Mouse (Mus musculus) megakaryocyte-erythroid progenitor cell, adult 5-6 weeks (primary cell): Measurements from ENCODE around the gene Tmem8b. TPM values are rescaled to one million over a fixed set of nuclear protein-coding genes. Genes with fewer than 3 reads are reported as not detected.

Experiments used
- ATAC-seq: replicated peaks from 2 replicates; pipeline ENCODE4 v1.8.0; 2016; ENCODE audit warnings: mild to moderate bottlenecking, inconsistent platforms; ENCODE audit not compliant: severe bottlenecking, poor library complexity, low FRiP score, low TSS enrichment
- total RNA-seq, 2 experiments: library from RNA; stranded (forward) in 1 of 2; stranded (reverse) in 1 of 2; fragments of 200-1000, 215-1000 nt in 1 of 2; fragments of >200 nt in 1 of 2; fragmentation: Nextera tagmentation in 1 of 2; gene quantifications; 2 replicates each; pipeline ENCODE4 v1.2.3; 2014 to 2017

Tmem8b gene
- total RNA-seq, 2 experiments from 2014 or later, result 0.38 to 2.5 TPM

- ATAC-seq, result no peak
Observed at GRCm38 (mm10) chr4:43738989-43739674, 70.4 kb downstream of the Tmem8b start.

GRCm38 (mm10) chr4:43741526-43741925 lies 72.8 kb downstream of the Tmem8b start:
- no peak for ATAC-seq

Other genes with a start within 250 kb of the Tmem8b start
- not detected in 2 replicates for gene Fam166b, start 239.8 kb upstream of the Tmem8b start, total RNA-seq (2014; fragmentation: Nextera tagmentation)
- not detected in 2 replicates for gene Fam166b, start 239.8 kb upstream of the Tmem8b start, total RNA-seq (2017)
- 11.7 and 15.6 TPM in 2 replicates for gene Tesk1, start 227.0 kb upstream of the Tmem8b start, total RNA-seq (2014; fragmentation: Nextera tagmentation)
- 4.3 and 4.8 TPM in 2 replicates for gene Tesk1, start 227.0 kb upstream of the Tmem8b start, total RNA-seq (2017)
- 1.5 and 9.6 TPM in 2 replicates for gene Cd72, start 214.3 kb upstream of the Tmem8b start, total RNA-seq (2014; fragmentation: Nextera tagmentation)
- gene Cd72, start 214.3 kb upstream of the Tmem8b start, total RNA-seq (2017), result 2.9 and 11.9 TPM in 2 replicates
- 0.61 TPM in 1 of 2 replicates, not detected in the other for gene Sit1, start 185.2 kb upstream of the Tmem8b start, total RNA-seq (2014; fragmentation: Nextera tagmentation)
- gene Sit1, start 185.2 kb upstream of the Tmem8b start, total RNA-seq (2017), result not detected in 2 replicates
- 28.8 and 47.9 TPM in 2 replicates for gene Ccdc107, start 176.1 kb upstream of the Tmem8b start, total RNA-seq (2014; fragmentation: Nextera tagmentation)
- gene Ccdc107, start 176.1 kb upstream of the Tmem8b start, total RNA-seq (2017), result 44.6 and 46.3 TPM in 2 replicates
- gene Arhgef39, start 169.3 kb upstream of the Tmem8b start, total RNA-seq (2014; fragmentation: Nextera tagmentation), result 44.3 and 50.3 TPM in 2 replicates
- gene Arhgef39, start 169.3 kb upstream of the Tmem8b start, total RNA-seq (2017), result 27.2 and 32.7 TPM in 2 replicates
- gene Car9, start 162.0 kb upstream of the Tmem8b start, total RNA-seq (2014; fragmentation: Nextera tagmentation), result 3.6 and 11.8 TPM in 2 replicates
- 2.1 and 3.3 TPM in 2 replicates for gene Car9, start 162.0 kb upstream of the Tmem8b start, total RNA-seq (2017)
- gene Tpm2, start 145.2 kb upstream of the Tmem8b start, total RNA-seq (2014; fragmentation: Nextera tagmentation), result not detected in 2 replicates
- gene Tpm2, start 145.2 kb upstream of the Tmem8b start, total RNA-seq (2017), result 0.09 TPM in 1 of 2 replicates, not detected in the other
- 9.6 and 12.7 TPM in 2 replicates for gene Creb3, start 106.6 kb upstream of the Tmem8b start, total RNA-seq (2014; fragmentation: Nextera tagmentation)
- gene Creb3, start 106.6 kb upstream of the Tmem8b start, total RNA-seq (2017), result 19.4 and 42.2 TPM in 2 replicates
- gene Tln1, start 106.3 kb upstream of the Tmem8b start, total RNA-seq (2014; fragmentation: Nextera tagmentation), result 105 and 175 TPM in 2 replicates
- gene Tln1, start 106.3 kb upstream of the Tmem8b start, total RNA-seq (2017), result 211 and 304 TPM in 2 replicates
- gene Rgp1, start 90.3 kb upstream of the Tmem8b start, total RNA-seq (2014; fragmentation: Nextera tagmentation), result 28.7 and 30.4 TPM in 2 replicates
- 6.7 and 8.3 TPM in 2 replicates for gene Rgp1, start 90.3 kb upstream of the Tmem8b start, total RNA-seq (2017)
- 19.7 and 22.9 TPM in 2 replicates for gene Gba2, start 90.1 kb upstream of the Tmem8b start, total RNA-seq (2014; fragmentation: Nextera tagmentation)
- 6.1 and 12.0 TPM in 2 replicates for gene Gba2, start 90.1 kb upstream of the Tmem8b start, total RNA-seq (2017)
- not detected in 2 replicates for gene Msmp, start 84.5 kb upstream of the Tmem8b start, total RNA-seq (2014; fragmentation: Nextera tagmentation)
- not detected in 2 replicates for gene Msmp, start 84.5 kb upstream of the Tmem8b start, total RNA-seq (2017)
- gene Npr2, start 37.0 kb upstream of the Tmem8b start, total RNA-seq (2014; fragmentation: Nextera tagmentation), result 0.09 and 2.0 TPM in 2 replicates
- 0.08 and 0.14 TPM in 2 replicates for gene Npr2, start 37.0 kb upstream of the Tmem8b start, total RNA-seq (2017)
- 1.6 TPM in 1 of 2 replicates, not detected in the other for gene Spag8, start 15.4 kb upstream of the Tmem8b start, total RNA-seq (2014; fragmentation: Nextera tagmentation)
- gene Spag8, start 15.4 kb upstream of the Tmem8b start, total RNA-seq (2017), result not detected in 2 replicates
- gene Hint2, start 12.5 kb upstream of the Tmem8b start, total RNA-seq (2014; fragmentation: Nextera tagmentation), result 70.7 and 73.0 TPM in 2 replicates
- 43.1 and 63.0 TPM in 2 replicates for gene Hint2, start 12.5 kb upstream of the Tmem8b start, total RNA-seq (2017)
- not detected in 2 replicates for gene Fam221b, start 174 bp downstream of the Tmem8b start, total RNA-seq (2014; fragmentation: Nextera tagmentation)
- gene Fam221b, start 174 bp downstream of the Tmem8b start, total RNA-seq (2017), result 0.15 and 0.28 TPM in 2 replicates
- gene Olfr70, start 31.8 kb downstream of the Tmem8b start, total RNA-seq (2014; fragmentation: Nextera tagmentation), result not detected in 2 replicates
- gene Olfr70, start 31.8 kb downstream of the Tmem8b start, total RNA-seq (2017), result not detected in 2 replicates
- not detected in 2 replicates for gene Olfr71, start 41.3 kb downstream of the Tmem8b start, total RNA-seq (2014; fragmentation: Nextera tagmentation)
- not detected in 2 replicates for gene Olfr71, start 41.3 kb downstream of the Tmem8b start, total RNA-seq (2017)
- gene Hrct1, start 58.2 kb downstream of the Tmem8b start, total RNA-seq (2014; fragmentation: Nextera tagmentation), result not detected in 2 replicates
- gene Hrct1, start 58.2 kb downstream of the Tmem8b start, total RNA-seq (2017), result not detected in 2 replicates
- not detected in 2 replicates for gene Spaar, start 61.1 kb downstream of the Tmem8b start, total RNA-seq (2014; fragmentation: Nextera tagmentation)
- not detected in 2 replicates for gene Spaar, start 61.1 kb downstream of the Tmem8b start, total RNA-seq (2017)
- not detected in 2 replicates for gene Olfr159, start 102.0 kb downstream of the Tmem8b start, total RNA-seq (2014; fragmentation: Nextera tagmentation)
- gene Olfr159, start 102.0 kb downstream of the Tmem8b start, total RNA-seq (2017), result not detected in 2 replicates
- gene Olfr156, start 154.9 kb downstream of the Tmem8b start, total RNA-seq (2014; fragmentation: Nextera tagmentation), result not detected in 2 replicates
- gene Olfr156, start 154.9 kb downstream of the Tmem8b start, total RNA-seq (2017), result not detected in 2 replicates
- gene Olfr157, start 171.2 kb downstream of the Tmem8b start, total RNA-seq (2014; fragmentation: Nextera tagmentation), result not detected in 2 replicates
- not detected in 2 replicates for gene Olfr157, start 171.2 kb downstream of the Tmem8b start, total RNA-seq (2017)
- not detected in 2 replicates for gene Olfr155, start 182.6 kb downstream of the Tmem8b start, total RNA-seq (2014; fragmentation: Nextera tagmentation)
- gene Olfr155, start 182.6 kb downstream of the Tmem8b start, total RNA-seq (2017), result not detected in 2 replicates
- 0.20 TPM in 1 of 2 replicates, not detected in the other for gene Reck, start 206.6 kb downstream of the Tmem8b start, total RNA-seq (2014; fragmentation: Nextera tagmentation)
- 0.61 TPM in 1 of 2 replicates, not detected in the other for gene Reck, start 206.6 kb downstream of the Tmem8b start, total RNA-seq (2017)